Mouse (Mus musculus) liver, embryonic 14.5 days (tissue): ENCODE measurements around the gene Fam131b. TPM values are rescaled to one million over a fixed set of nuclear protein-coding genes. Genes with fewer than 3 reads are reported as not detected.

ENCODE experiments used
- ATAC-seq: fragments of 200-750 bp; cut with Nextera tagmentation; 2 replicates; pipeline ENCODE4 v1.8.0; 2017; ENCODE audit warnings: moderate number of reproducible peaks, mild to moderate bottlenecking, moderate library complexity; ENCODE audit not compliant: insufficient read depth
- DNase-seq, 3 experiments: peaks; one replicate each; pipeline ENCODE4 v3.0.0-alpha.2; 2012 to 2013; ENCODE audit warnings: low read depth in 3 of 3, low spot score in 3 of 3
- H3K27ac ChIP-seq: fragments of 300-500 bp; sonication (generic); 2 replicates; pipeline ENCODE4 v1.5.1; 2014; ENCODE audit warnings: moderate library complexity, mild to moderate bottlenecking, control low read depth, inconsistent platforms
- H3K27me3 ChIP-seq: fragments of 300-500 bp; sonication (generic); 2 replicates; pipeline ENCODE4 v1.6.1; 2014; ENCODE audit warnings: mild to moderate bottlenecking, low read length, moderate library complexity; ENCODE audit not compliant: control insufficient read depth, insufficient read depth
- H3K36me3 ChIP-seq: fragments of 300-500 bp; sonication (generic); replicated peaks from 2 replicates; pipeline ENCODE4 v1.6.1; 2014; ENCODE audit warnings: low read depth; ENCODE audit not compliant: control insufficient read depth, insufficient read depth
- H3K4me1 ChIP-seq, 2 experiments: fragments of 200-500 bp in 1 of 2; fragments of 300-500 bp in 1 of 2; sonication (generic) in 1 of 2; replicated peaks; 2 replicates each; pipeline ENCODE4 v1.6.1; 2012 to 2014; ENCODE audit warnings: antibody characterized with exemption in 1 of 2, inconsistent platforms in 1 of 2, low read length in 1 of 2; ENCODE audit not compliant: control insufficient read depth in 2 of 2, insufficient read depth in 2 of 2
- H3K4me2 ChIP-seq: fragments of 300-500 bp; sonication (generic); 2 replicates; pipeline ENCODE4 v1.6.1; 2014; ENCODE audit warnings: low read depth, mild to moderate bottlenecking, control low read depth, moderate library complexity
- H3K4me3 ChIP-seq, 2 experiments: fragments of 200-500 bp in 1 of 2; fragments of 300-500 bp in 1 of 2; sonication (generic) in 1 of 2; 2 replicates each; pipeline ENCODE4 v1.5.1; 2012 to 2014; ENCODE audit warnings: low read depth in 2 of 2, low read length in 2 of 2, mild to moderate bottlenecking in 2 of 2, control low read depth in 1 of 2, inconsistent platforms in 1 of 2, moderate library complexity in 1 of 2; ENCODE audit not compliant: insufficient read depth in 1 of 2
- H3K9ac ChIP-seq: fragments of 300-500 bp; sonication (generic); replicated peaks from 2 replicates; pipeline ENCODE4 v1.6.1; 2014; ENCODE audit warnings: mild to moderate bottlenecking, control low read depth, moderate library complexity
- H3K9me3 ChIP-seq: fragments of 300-500 bp; sonication (generic); 2 replicates; pipeline ENCODE4 v1.6.1; 2016; ENCODE audit warnings: low read length, mixed read lengths; ENCODE audit not compliant: control insufficient read depth
- CTCF ChIP-seq: IDR thresholded peaks from 2 replicates; pipeline ENCODE4 v1.5.1; 2016; ENCODE audit warnings: antibody characterized with exemption, low read depth, control low read depth
- EP300 ChIP-seq: IDR thresholded peaks from 2 replicates; pipeline ENCODE4 v1.6.1; 2016; ENCODE audit warnings: antibody characterized with exemption, low read depth
- WGBS: fragments of 180-500 bp; shearing (Covaris S2); extraction: QIAGEN DNeasy Blood & Tissue Kit; methylation state at CpG from one replicate; pipeline ENCODE4 v1.1.7; 2014; ENCODE audit not compliant: insufficient replicate concordance; 5-methylcytosine and 5-hydroxymethylcytosine counted together
- polyA plus RNA-seq, 2 experiments: library from polyadenylated mRNA; depleted of rRNA in 1 of 2; stranded (reverse) in 1 of 2; unstranded in 1 of 2; fragments of >200 nt; fragmentation: Nextera tagmentation in 1 of 2; extraction: Ambion mirVana in 1 of 2; gene quantifications; 2 replicates each; pipeline versions ENCODE4 v1.2.1 to v1.2.3; 2012 to 2014

Gene Fam131b
- polyA plus RNA-seq, 2 experiments: 0.08 TPM; not detected in 1

- TF ChIP-seq CTCF: no peak
- TF ChIP-seq EP300: no peak
- Histone ChIP-seq H3K27ac (no peak overlapping the region), H3K4me1 (peaks cover 9 to 40% of the 10 kb centered on the region in 2 experiments), H3K27me3 (no peaks in the 10 kb centered on the region), H3K9me3 (no peaks in the 10 kb centered on the region), H3K36me3 (no peaks in the 10 kb centered on the region), H3K9ac (no peak overlapping the region), H3K4me3 (no peak overlapping the region), H3K4me2 (no peak overlapping the region)
- 77% methylated on average over 13 of the region's 13 CpGs for WGBS
- DNase-seq (no peak), ATAC-seq (no peak)
Measured at GRCm38 (mm10) chr6:42355794-42356600, 31.6 kb upstream of the Fam131b start.

GRCm38 (mm10) chr6:42355366-42355765, 30.9 kb upstream of the Fam131b start:
- WGBS: 74% methylated on average over 6 of the region's 6 CpGs
- Histone ChIP-seq H3K9me3 (no peaks in the 10 kb centered on the region), H3K4me1 (peaks cover 9 to 40% of the 10 kb centered on the region in 2 experiments), H3K4me2 (no peak overlapping the region), H3K27ac (no peak overlapping the region), H3K36me3 (no peaks in the 10 kb centered on the region), H3K9ac (no peak overlapping the region), H3K27me3 (no peaks in the 10 kb centered on the region), H3K4me3 (no peak overlapping the region)
- ATAC-seq (no peak), DNase-seq (no peak)
- TF ChIP-seq EP300 (no peak), CTCF (no peak)

DNA sequence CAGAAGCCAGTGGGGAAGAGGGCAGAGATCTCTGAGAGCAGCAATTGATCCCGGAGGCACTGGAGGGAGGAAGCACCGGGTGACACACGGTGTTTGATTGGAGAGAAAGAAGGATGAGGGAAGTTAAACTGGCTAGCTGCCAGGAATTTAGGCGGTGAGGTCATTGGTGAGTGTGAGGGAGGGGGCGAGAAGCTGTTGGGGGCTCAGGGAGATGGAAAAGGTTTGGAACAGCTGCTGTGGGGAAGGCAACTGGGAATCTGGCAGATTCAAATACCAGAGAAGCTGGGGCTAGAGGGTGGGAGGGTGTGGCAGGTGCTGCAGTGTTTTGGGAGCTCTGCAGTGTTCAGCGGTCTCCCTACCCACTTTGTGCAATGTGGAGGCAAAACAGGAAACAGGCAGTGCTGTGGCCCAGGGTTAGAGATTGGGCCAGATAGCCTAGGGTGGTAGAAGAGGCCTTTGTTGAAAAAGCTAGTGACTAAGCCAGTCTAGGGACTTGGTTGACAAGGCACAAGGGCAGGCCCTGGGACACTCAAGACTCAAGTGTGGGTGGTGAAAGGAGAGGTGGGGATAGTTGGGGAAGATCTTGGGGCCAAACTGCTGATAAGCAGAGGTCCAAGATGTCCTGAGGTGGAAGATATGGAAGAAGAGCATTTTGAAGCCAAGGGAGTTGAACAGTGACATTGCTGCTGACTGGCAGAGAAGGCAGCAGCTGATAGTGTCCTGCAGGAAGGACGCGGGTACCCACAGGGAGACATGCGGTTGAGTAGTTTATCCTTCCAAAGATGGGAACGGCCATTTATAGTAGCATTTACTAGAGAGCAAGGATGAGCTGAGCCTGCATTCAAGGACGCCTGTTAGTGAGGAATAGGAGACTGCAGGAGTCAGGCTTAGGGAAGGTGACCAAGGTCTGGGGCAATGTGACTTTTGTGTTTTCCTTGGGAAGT, 29.9 kb upstream of the Fam131b start:
- DNase-seq (no peak), ATAC-seq (no peak)
- no peak for TF ChIP-seq CTCF
- no peak for TF ChIP-seq EP300
- no peak overlapping the region; the same call in 1 of the 2 replicates for H3K4me2 ChIP-seq
- no peaks in the 10 kb centered on the region for H3K36me3 ChIP-seq
- H3K9me3 ChIP-seq: no peaks in the 10 kb centered on the region
- no peak overlapping the region for H3K9ac ChIP-seq
- 13% methylated on average over 11 of the region's 11 CpGs for WGBS
- H3K27me3 ChIP-seq: no peaks in the 10 kb centered on the region
- H3K4me3 ChIP-seq: peak overlapping the region in 1 of 2 experiments; percentile 9; a peak in 1 of 4 replicates
- no peak overlapping the region for H3K27ac ChIP-seq
- H3K4me1 ChIP-seq: peaks cover 9 to 40% of the 10 kb centered on the region in 2 experiments

DNA sequence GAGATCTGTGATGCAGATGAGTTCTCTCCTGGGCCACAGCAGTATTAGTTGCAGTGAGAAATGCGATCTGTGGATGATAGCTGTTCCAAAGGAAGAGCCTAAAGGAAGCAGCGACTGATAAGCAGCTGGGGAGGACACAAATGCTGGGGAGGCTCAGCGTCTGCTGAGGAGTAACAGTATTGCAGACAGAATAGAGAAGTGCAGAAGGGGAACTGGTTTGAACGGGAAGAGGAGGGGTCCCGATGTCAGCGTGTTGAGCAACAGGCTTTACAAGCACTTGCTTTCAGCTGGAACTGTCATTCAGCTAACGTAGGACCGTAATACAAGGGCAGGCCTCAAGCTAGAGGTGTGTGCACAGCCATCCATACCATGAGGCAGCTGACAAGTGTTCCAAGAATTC, 28.7 kb upstream of the Fam131b start:
- H3K36me3 ChIP-seq: no peaks in the 10 kb centered on the region
- ATAC-seq (no peak), DNase-seq (no peak)
- H3K4me1 ChIP-seq: peaks cover 9 to 42% of the 10 kb centered on the region in 2 experiments
- no peak for TF ChIP-seq EP300
- TF ChIP-seq CTCF: no peak
- H3K9ac ChIP-seq: no peak overlapping the region
- H3K4me2 ChIP-seq: peak overlapping the region; percentile 67
- H3K4me3 ChIP-seq: 0 out of 4 replicates have a peak overlapping the region, but pooled peaks of 1 of the 2 experiments have one; percentile 5
- no peaks in the 10 kb centered on the region for H3K9me3 ChIP-seq
- no peaks in the 10 kb centered on the region for H3K27me3 ChIP-seq
- H3K27ac ChIP-seq: no peak overlapping the region
- WGBS: 8% methylated on average over 8 of the region's 8 CpGs

DNA sequence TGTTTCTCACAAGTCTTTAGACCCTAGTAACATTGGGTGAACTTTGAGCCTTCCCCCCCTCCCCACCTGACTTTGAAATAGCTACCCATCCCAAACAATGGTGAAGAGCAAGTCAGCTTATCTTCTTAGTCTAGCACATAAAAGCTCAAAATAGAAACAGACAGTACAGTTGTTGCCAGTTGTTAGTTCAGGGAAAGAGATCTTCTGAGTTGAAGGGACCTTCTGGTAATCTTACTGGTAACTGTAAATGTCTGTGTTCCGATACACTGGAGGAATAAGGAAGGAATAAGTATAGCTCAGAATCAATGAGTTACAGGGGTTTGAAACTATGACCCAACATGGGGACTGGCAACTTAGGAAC, 28.0 kb upstream of the Fam131b start:
- no peak for DNase-seq
- WGBS: 29% methylated on average over 1 of the region's 1 CpGs
- ATAC-seq: no peak
- Histone ChIP-seq H3K9me3 (no peaks in the 10 kb centered on the region), H3K4me1 (peaks cover 9 to 42% of the 10 kb centered on the region in 2 experiments), H3K36me3 (no peaks in the 10 kb centered on the region), H3K4me2 (peak overlapping the region; percentile 67; the same call in 1 of the 2 replicates), H3K27ac (no peak overlapping the region), H3K9ac (no peak overlapping the region), H3K27me3 (no peaks in the 10 kb centered on the region), H3K4me3 (peak overlapping the region in 1 of 2 experiments; percentile 23; a peak in 1 of 4 replicates)
- TF ChIP-seq EP300: no peak
- no peak for TF ChIP-seq CTCF
